Comparison of ENCODE assay signal across 8 mouse cellular contexts in genomic region chr12:103325156-103325857, GRCm38 (mm10). TPM values are rescaled to one million over a fixed set of nuclear protein-coding genes. Genes with fewer than 3 reads are reported as not detected.
DNase-seq lines count a peak whose midpoint lies in the region; ATAC-seq lines count a peak whose summit lies in the region.

No protein-coding gene starts in this region.

- H3K9ac ChIP-seq in heart, embryonic 14.5 days (ENCODE audit: low read length), result no peak overlapping the region
- no peak overlapping the region for H3K9ac ChIP-seq in liver, embryonic 11.5 days (ENCODE audit: low read depth, low read length)
- H3K9ac ChIP-seq in stomach, embryonic 14.5 days (replicated peaks; ENCODE audit: low read depth, low read length), result no peak overlapping the region

- no peaks in the 10 kb centered on the region for H3K9me3 ChIP-seq in heart, embryonic 14.5 days (ENCODE audit: control insufficient read depth, low read length)
- no peaks in the 10 kb centered on the region for H3K9me3 ChIP-seq in liver, embryonic 11.5 days (ENCODE audit: control insufficient read depth, low read length)
- no peaks in the 10 kb centered on the region for H3K9me3 ChIP-seq in stomach, embryonic 14.5 days (ENCODE audit: control insufficient read depth, low read depth, low read length)

- H3K27ac ChIP-seq in heart, embryonic 14.5 days (replicated peaks in 1 of 2; ENCODE audit: control insufficient read depth in 1 of 2, insufficient read depth in 1 of 2, low read depth in 2 of 2, low read length in 2 of 2), result 0 out of 4 replicates have a peak overlapping the region, but pooled peaks of 1 of the 2 experiments have one; percentile 15
- no peak overlapping the region for H3K27ac ChIP-seq in liver, embryonic 11.5 days (ENCODE audit: low read depth, low read length)
- H3K27ac ChIP-seq in stomach, embryonic 14.5 days (ENCODE audit: low read length), result no peak overlapping the region

- DNase-seq in B cell, adult 2 months, result peak; percentile 96 to 97
- peak; percentile 75 for DNase-seq in brain, embryonic 18.5 days (ENCODE audit: low read depth, low spot score)
- DNase-seq in fibroblast of lung, adult 2 months (ENCODE audit: low read depth), result peak; percentile 18
- DNase-seq in kidney, postnatal 10 days, result peak; percentile 94
- DNase-seq in liver, embryonic 11.5 days (ENCODE audit: low spot score), result peak; percentile 84
- DNase-seq in natural killer cell, adult 2 months (ENCODE audit: low spot score in 2 of 2), result peak; percentile 78 to 91

- peak overlapping the region in 1 of 2 experiments; percentile 7; a peak in 1 of 4 replicates for H3K4me3 ChIP-seq in heart, embryonic 14.5 days (ENCODE audit: control insufficient read depth in 1 of 2, insufficient read depth in 1 of 2, low read depth in 1 of 2, low read length in 2 of 2)
- H3K4me3 ChIP-seq in liver, embryonic 11.5 days (ENCODE audit: low read depth, low read length), result peak overlapping the region; percentile 35
- peak overlapping the region; percentile 27 for H3K4me3 ChIP-seq in stomach, embryonic 14.5 days (ENCODE audit: low read depth, low read length)

- ATAC-seq in heart, embryonic 14.5 days (ENCODE audit: insufficient number of reproducible peaks, insufficient read depth, low FRiP score, low read depth), result peak; percentile 46
- ATAC-seq in liver, embryonic 11.5 days (replicated peaks; ENCODE audit: low FRiP score), result peak; percentile 85
- ATAC-seq in stomach, embryonic 14.5 days (ENCODE audit: insufficient number of reproducible peaks, insufficient read depth, low FRiP score, low read depth), result peak; percentile 89

- WGBS in heart, embryonic 14.5 days, result 16% methylated on average over 60 of the region's 60 CpGs
- WGBS in liver, embryonic 11.5 days, result 8% methylated on average over 60 of the region's 60 CpGs
- 8% methylated on average over 58 of the region's 60 CpGs for WGBS in stomach, embryonic 14.5 days

- peaks cover 97% of the 10 kb centered on the region for H3K36me3 ChIP-seq in heart, embryonic 14.5 days (ENCODE audit: control insufficient read depth, insufficient read depth, low read length)
- no peaks in the 10 kb centered on the region for H3K36me3 ChIP-seq in liver, embryonic 11.5 days (ENCODE audit: control insufficient read depth, insufficient read depth, low read length)
- no peaks in the 10 kb centered on the region for H3K36me3 ChIP-seq in stomach, embryonic 14.5 days (ENCODE audit: control insufficient read depth, insufficient read depth, low read length)

- H3K4me1 ChIP-seq in heart, embryonic 14.5 days (ENCODE audit: control insufficient read depth in 2 of 2, insufficient read depth in 2 of 2, low read length in 2 of 2), result peaks cover 20 to 40% of the 10 kb centered on the region in 2 experiments; a peak in 3 of 4 replicates
- no peaks in the 10 kb centered on the region for H3K4me1 ChIP-seq in liver, embryonic 11.5 days (replicated peaks; ENCODE audit: control insufficient read depth, insufficient read depth, low read length)
- H3K4me1 ChIP-seq in stomach, embryonic 14.5 days (ENCODE audit: control insufficient read depth, insufficient read depth, low read length), result no peaks in the 10 kb centered on the region

- H3K4me2 ChIP-seq in heart, embryonic 14.5 days (ENCODE audit: low read length), result peak overlapping the region; percentile 49
- H3K4me2 ChIP-seq in liver, embryonic 11.5 days, result peak overlapping the region; percentile 62
- peak overlapping the region; percentile 52 for H3K4me2 ChIP-seq in stomach, embryonic 14.5 days (replicated peaks; ENCODE audit: low read depth, low read length)

- 0 out of 2 replicates have a peak, but pooled peaks cover 9% of the 10 kb centered on the region for H3K27me3 ChIP-seq in heart, embryonic 14.5 days (ENCODE audit: control insufficient read depth, insufficient read depth, low read length)
- peaks cover 21% of the 10 kb centered on the region for H3K27me3 ChIP-seq in liver, embryonic 11.5 days (replicated peaks; ENCODE audit: control insufficient read depth, insufficient read depth, low read length)
- no peaks in the 10 kb centered on the region for H3K27me3 ChIP-seq in stomach, embryonic 14.5 days (ENCODE audit: control insufficient read depth, insufficient read depth, low read length)

RNA-seq across cellular contexts. Expression of gene Fam181a, which starts 14.5 kb away (rescaled TPM):
- polyA plus RNA-seq in heart, embryonic 14.5 days (2014; fragmentation: Nextera tagmentation; extraction: Ambion mirVana), result 0.19 TPM in 1 of 2 replicates, not detected in the other
- not detected in 2 replicates for polyA plus RNA-seq in liver, embryonic 11.5 days (2014; fragmentation: Nextera tagmentation; extraction: Ambion mirVana)
- polyA plus RNA-seq in stomach, embryonic 14.5 days (2014; fragmentation: Nextera tagmentation; extraction: Ambion mirVana), result not detected in 2 replicates

RNA-seq across cellular contexts. Expression of gene Asb2, which starts 30.5 kb away (rescaled TPM):
- polyA plus RNA-seq in heart, embryonic 14.5 days (2014; fragmentation: Nextera tagmentation; extraction: Ambion mirVana), result 235 and 254 TPM in 2 replicates
- 1.2 and 2.8 TPM in 2 replicates for polyA plus RNA-seq in liver, embryonic 11.5 days (2014; fragmentation: Nextera tagmentation; extraction: Ambion mirVana)
- polyA plus RNA-seq in stomach, embryonic 14.5 days (2014; fragmentation: Nextera tagmentation; extraction: Ambion mirVana), result 22.0 and 22.3 TPM in 2 replicates

Comparison
In these comparisons a context has a peak if more than half of its experiments do, and no peak if none do; other contexts are left out.
1. DNase-seq: peak in every context shown above with its lines; median percentile 96 in B cell, adult 2 months; 94 in kidney, postnatal 10 days; 84 in natural killer cell, adult 2 months; 84 in liver, embryonic 11.5 days; 75 in brain, embryonic 18.5 days; 18 in fibroblast of lung, adult 2 months.
2. RNA of gene Asb2, which starts 30.5 kb away (polyA plus RNA-seq): 235 to 254 TPM in heart, embryonic 14.5 days; 22.0 to 22.3 TPM in stomach, embryonic 14.5 days and 1.2 to 2.8 TPM in liver, embryonic 11.5 days; every median in the first group is over 10 times any median in the second.
3. Peak in every context shown above with its lines, with median percentiles within 50 percentile points of each other: ATAC-seq and H3K4me2 ChIP-seq.